Mouse (Mus musculus): ENCODE measurements at regions not wholly inside any gene's neighbourhood (a gene's known extent, or its start where the extent isn't known, plus 50 kb on each side); places are given as distances from the start of the nearest gene placed in this dataset.

GRCm38 (mm10) chr7:73308981-73309380 is 66.3 kb upstream of the Rgma start:
- Histone ChIP-seq H3K4me1 (ENCODE audit: control insufficient read depth in 1 of 2, insufficient read depth in 2 of 2, low read length in 2 of 2) (no peaks in the 10 kb centered on the region), H3K9me3 (replicated peaks; ENCODE audit: insufficient read depth, low read length) (no peaks in the 10 kb centered on the region), H3K4me3 (ENCODE audit: control insufficient read depth in 1 of 2, insufficient read depth in 1 of 2, low read depth in 2 of 2, low read length in 2 of 2) (no peak overlapping the region), H3K36me3 (ENCODE audit: control insufficient read depth in 1 of 2, insufficient read depth in 2 of 2, low read length in 2 of 2) (no peaks in the 10 kb centered on the region), H3K27ac (ENCODE audit: control insufficient read depth, low read depth, low read length) (no peak overlapping the region), H3K9ac (ENCODE audit: control insufficient read depth, low read depth, low read length, poor library complexity, severe bottlenecking) (no peak overlapping the region), H3K27me3 (ENCODE audit: control insufficient read depth in 1 of 2, insufficient read depth in 2 of 2, low read length in 2 of 2) (no peaks in the 10 kb centered on the region), H3K79me2 (ENCODE audit: control insufficient read depth, insufficient read depth, low read length, poor library complexity) (no peaks in the 10 kb centered on the region)
- TF ChIP-seq MAFK (IDR thresholded peaks at IDR 0.05; ENCODE audit: borderline replicate concordance, low read depth, low read length) (no peak), E2F4 (IDR thresholded peaks at IDR 0.05; ENCODE audit: borderline replicate concordance, low read depth, low read length) (no peak), MXI1 (IDR thresholded peaks at IDR 0.05; ENCODE audit: low read depth, low read length) (no peak), MAX (IDR thresholded peaks at IDR 0.05; ENCODE audit: low read length) (no peak), SMC3 (IDR thresholded peaks at IDR 0.05; ENCODE audit: low read depth, low read length) (no peak), RAD21 (IDR thresholded peaks at IDR 0.05; ENCODE audit: low read depth, low read length) (no peak), HCFC1 (IDR thresholded peaks at IDR 0.05; ENCODE audit: low read depth, low read length) (no peak), MAZ (IDR thresholded peaks at IDR 0.05; ENCODE audit: low read depth, low read length) (no peak), ETS1 (IDR thresholded peaks at IDR 0.05; ENCODE audit: low read depth, low read length) (no peak), MYB (IDR thresholded peaks at IDR 0.05; ENCODE audit: low read depth, low read length) (no peak)
- no peak for DNase-seq (ENCODE audit: low read depth, low spot score)

DNA sequence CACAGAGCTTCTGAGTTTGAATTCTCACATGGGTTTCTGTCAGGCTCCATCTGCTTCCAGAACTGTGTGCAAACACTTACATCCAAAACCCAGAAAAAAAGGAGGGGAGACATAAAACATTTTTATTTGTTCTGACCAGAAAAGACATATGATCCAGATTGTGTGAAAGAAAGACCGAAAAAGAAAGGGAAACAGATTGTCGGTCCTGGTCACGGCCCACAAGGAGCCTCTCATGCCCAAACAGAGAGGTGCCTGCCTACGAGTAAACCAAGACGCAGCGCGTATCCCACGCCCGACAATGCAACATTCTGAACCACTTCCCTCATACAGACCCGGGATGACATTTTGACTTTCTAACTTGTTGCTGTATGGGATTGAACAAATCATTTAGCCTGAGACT is 65.3 kb upstream of the Rgma start:
- no peaks in the 10 kb centered on the region for H3K36me3 ChIP-seq (ENCODE audit: control insufficient read depth in 1 of 2, insufficient read depth in 2 of 2, low read length in 2 of 2)
- no peak overlapping the region for H3K4me3 ChIP-seq (ENCODE audit: control insufficient read depth in 1 of 2, insufficient read depth in 1 of 2, low read depth in 2 of 2, low read length in 2 of 2)
- no peak for DNase-seq (ENCODE audit: low read depth, low spot score)
- no peaks in the 10 kb centered on the region for H3K27me3 ChIP-seq (ENCODE audit: control insufficient read depth in 1 of 2, insufficient read depth in 2 of 2, low read length in 2 of 2)
- H3K9me3 ChIP-seq (replicated peaks; ENCODE audit: insufficient read depth, low read length): no peaks in the 10 kb centered on the region
- H3K79me2 ChIP-seq (ENCODE audit: control insufficient read depth, insufficient read depth, low read length, poor library complexity): no peaks in the 10 kb centered on the region
- H3K4me1 ChIP-seq (ENCODE audit: control insufficient read depth in 1 of 2, insufficient read depth in 2 of 2, low read length in 2 of 2): no peaks in the 10 kb centered on the region
- no peak overlapping the region for H3K27ac ChIP-seq (ENCODE audit: control insufficient read depth, low read depth, low read length)
- H3K9ac ChIP-seq (ENCODE audit: control insufficient read depth, low read depth, low read length, poor library complexity, severe bottlenecking): no peak overlapping the region
- TF ChIP-seq MYC (IDR thresholded peaks at IDR 0.05; ENCODE audit: low read depth, low read length): no peak
- no peak for TF ChIP-seq POLR2AphosphoS2 (IDR thresholded peaks at IDR 0.05; ENCODE audit: low read length)
- TF ChIP-seq SIN3A (IDR thresholded peaks at IDR 0.05; ENCODE audit: low read length): no peak
- no peak for TF ChIP-seq SMC3 (IDR thresholded peaks at IDR 0.05; ENCODE audit: low read depth, low read length)
- TF ChIP-seq TBP (IDR thresholded peaks at IDR 0.05; ENCODE audit: low read depth, low read length): no peak
- no peak for TF ChIP-seq NRF1 (IDR thresholded peaks at IDR 0.05; ENCODE audit: insufficient read depth, low read depth, low read length, poor library complexity, severe bottlenecking)
- no peak for TF ChIP-seq KAT2A (conservative IDR thresholded peaks at IDR 0.05; ENCODE audit: low read depth, low read length)
- TF ChIP-seq MAZ (IDR thresholded peaks at IDR 0.05; ENCODE audit: low read depth, low read length): no peak
- no peak for TF ChIP-seq USF1 (IDR thresholded peaks at IDR 0.05; ENCODE audit: low read depth, low read length)
- TF ChIP-seq CHD1 (IDR thresholded peaks at IDR 0.05; ENCODE audit: low read depth, low read length): no peak
- TF ChIP-seq NELFE (IDR thresholded peaks at IDR 0.05; ENCODE audit: low read depth, low read length): no peak
- no peak for TF ChIP-seq BHLHE40 (IDR thresholded peaks at IDR 0.05; ENCODE audit: borderline replicate concordance, low read depth, low read length)
- TF ChIP-seq MYB (IDR thresholded peaks at IDR 0.05; ENCODE audit: low read depth, low read length): no peak

Data from MEL (cell line).